Mouse (Mus musculus) testis, adult 2 months (tissue): Measurements from ENCODE around the gene Gm10300.

Experiments
- CTCF ChIP-seq: fragments of 200-500 bp; IDR thresholded peaks from 2 replicates; pipeline ENCODE4 v1.5.1; 2012; ENCODE audit warnings: low read depth, mild to moderate bottlenecking, inconsistent platforms, low read length, moderate library complexity; ENCODE audit not compliant: control insufficient read depth, insufficient read depth, insufficient replicate concordance
- POLR2A ChIP-seq: fragments of 200-500 bp; IDR thresholded peaks from 2 replicates; pipeline ENCODE4 v1.6.1; 2012; ENCODE audit warnings: low read depth, mild to moderate bottlenecking, inconsistent platforms, low read length, moderate library complexity; ENCODE audit not compliant: control insufficient read depth

DNA sequence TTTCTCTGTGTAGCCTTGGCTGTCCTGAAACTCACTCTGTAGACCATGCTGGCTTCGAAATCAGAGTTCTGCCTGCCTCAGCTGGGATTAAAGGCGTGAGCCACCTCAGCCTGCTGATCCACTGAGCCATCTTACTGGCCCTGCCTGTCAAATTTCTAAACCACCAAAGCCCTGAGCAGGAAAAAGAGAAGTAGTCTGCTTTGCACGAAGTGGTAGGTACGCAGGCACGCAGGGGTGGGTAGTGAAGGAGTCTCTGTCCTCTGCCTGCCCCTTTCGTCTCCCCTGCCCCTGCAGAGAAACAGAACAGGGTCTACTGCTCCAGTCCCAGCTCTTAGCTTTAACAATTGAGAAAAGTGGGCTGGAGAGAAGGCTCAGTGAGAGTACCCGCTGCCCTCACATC, 10.6 kb downstream of the Gm10300 start:
- TF ChIP-seq CTCF = no peak
- no peak for TF ChIP-seq POLR2A
